Mouse (Mus musculus) limb, embryonic 15.5 days (tissue): Measurements from ENCODE around the gene Rxfp2. TPM values are rescaled to one million over a fixed set of nuclear protein-coding genes. Genes with fewer than 3 reads are reported as not detected.
A peak's percentile ranks its signal among the peaks of the same experiment; 100 is the strongest.

Experiments
- ATAC-seq: fragments of 200-750 bp; cut with Nextera tagmentation; 2 replicates; pipeline ENCODE4 v1.8.0; 2017; ENCODE audit warnings: low read depth, moderate TSS enrichment; ENCODE audit not compliant: insufficient number of reproducible peaks, low FRiP score, low TSS enrichment
- H3K27ac ChIP-seq: fragments of 300-500 bp; sonication (generic); 2 replicates; pipeline ENCODE4 v1.5.1; 2015; ENCODE audit warnings: moderate library complexity, mild to moderate bottlenecking, inconsistent platforms
- H3K27me3 ChIP-seq: fragments of 300-500 bp; sonication (generic); 2 replicates; pipeline ENCODE4 v1.6.1; 2015; ENCODE audit warnings: inconsistent platforms
- H3K36me3 ChIP-seq: fragments of 300-500 bp; sonication (generic); 2 replicates; pipeline ENCODE4 v1.6.1; 2015; ENCODE audit warnings: inconsistent platforms
- H3K4me1 ChIP-seq: fragments of 300-500 bp; sonication (generic); 2 replicates; pipeline ENCODE4 v1.6.1; 2015; ENCODE audit warnings: inconsistent platforms
- H3K4me2 ChIP-seq: fragments of 300-500 bp; sonication (generic); 2 replicates; pipeline ENCODE4 v1.6.1; 2015; ENCODE audit warnings: mild to moderate bottlenecking, inconsistent platforms
- H3K4me3 ChIP-seq: fragments of 300-500 bp; sonication (generic); 2 replicates; pipeline ENCODE4 v1.5.1; 2015; ENCODE audit warnings: mild to moderate bottlenecking, inconsistent platforms
- H3K9ac ChIP-seq: fragments of 300-500 bp; sonication (generic); 2 replicates; pipeline ENCODE4 v1.6.1; 2015; ENCODE audit warnings: inconsistent platforms
- H3K9me3 ChIP-seq: fragments of 300-500 bp; sonication (generic); 2 replicates; pipeline ENCODE4 v1.6.1; 2016; ENCODE audit warnings: inconsistent platforms
- WGBS: fragments of 180-500 bp; shearing (Covaris S2); methylation state at CpG from one replicate; pipeline ENCODE4 v1.1.7; 2015; 5-methylcytosine and 5-hydroxymethylcytosine counted together
- polyA plus RNA-seq: library from polyadenylated mRNA; unstranded; fragments of >200 nt; fragmentation: Nextera tagmentation; extraction: Ambion mirVana; gene quantifications from 2 replicates; pipeline ENCODE4 v1.2.1, GENCODE M21; 2015

Gene Rxfp2
- polyA plus RNA-seq, 1 experiment from 2014 or later = 0.10 TPM

DNA sequence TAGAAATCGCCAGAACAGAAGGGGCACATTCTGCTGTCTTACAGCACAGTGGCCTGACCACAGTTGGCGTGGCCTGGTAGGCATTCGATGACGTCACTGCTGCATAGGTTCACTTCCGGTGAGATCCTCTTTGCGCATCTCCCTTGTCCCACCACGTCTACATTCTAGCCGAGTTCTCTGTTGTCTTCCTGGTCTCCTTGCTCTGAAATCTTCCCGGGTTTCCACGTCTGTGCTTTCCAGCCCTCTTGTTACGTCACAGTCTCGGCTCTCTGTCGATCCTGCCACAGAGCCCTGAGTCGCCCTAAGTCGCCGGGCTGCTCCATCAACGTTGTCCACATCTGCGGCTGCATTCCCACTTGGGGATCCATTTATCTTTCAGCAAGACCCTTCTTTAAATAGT, 4.1 kb downstream of the Rxfp2 start:
- no peaks in the 10 kb centered on the region for H3K4me1 ChIP-seq
- WGBS = 89% methylated on average over 18 of the region's 18 CpGs
- H3K27ac ChIP-seq = no peak overlapping the region
- H3K27me3 ChIP-seq = peaks cover 10% of the 10 kb centered on the region; the same call in 1 of the 2 replicates
- H3K4me3 ChIP-seq = no peak overlapping the region
- H3K36me3 ChIP-seq = no peaks in the 10 kb centered on the region
- H3K4me2 ChIP-seq = no peak overlapping the region
- H3K9me3 ChIP-seq = no peaks in the 10 kb centered on the region
- no peak for ATAC-seq
- H3K9ac ChIP-seq = no peak overlapping the region

DNA sequence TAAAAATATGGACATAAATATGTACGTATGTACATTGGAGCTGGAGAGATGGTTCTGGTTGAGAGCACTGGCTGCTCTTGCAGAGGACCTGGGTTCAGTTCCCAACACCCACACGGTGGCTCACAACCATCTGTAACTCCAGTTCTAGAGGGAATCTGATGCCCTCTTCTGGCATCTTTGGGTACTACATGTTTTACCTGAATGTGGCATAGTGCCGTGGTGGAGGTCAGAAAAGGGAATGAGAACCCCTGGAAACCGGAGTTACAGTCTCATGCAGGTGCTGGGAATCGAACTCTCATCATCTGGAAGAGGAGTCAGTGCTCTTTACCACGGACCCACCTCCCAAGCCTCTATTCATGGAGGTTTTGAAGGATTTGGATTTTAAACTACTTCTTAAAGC, 5.0 kb downstream of the Rxfp2 start:
- no peak for ATAC-seq
- Histone ChIP-seq H3K36me3 (no peaks in the 10 kb centered on the region), H3K4me1 (no peaks in the 10 kb centered on the region), H3K4me3 (no peak overlapping the region), H3K9me3 (no peaks in the 10 kb centered on the region), H3K27me3 (peaks cover 3% of the 10 kb centered on the region; the same call in 1 of the 2 replicates), H3K9ac (no peak overlapping the region), H3K27ac (no peak overlapping the region), H3K4me2 (no peak overlapping the region)
- 92% methylated on average over 6 of the region's 6 CpGs for WGBS

DNA sequence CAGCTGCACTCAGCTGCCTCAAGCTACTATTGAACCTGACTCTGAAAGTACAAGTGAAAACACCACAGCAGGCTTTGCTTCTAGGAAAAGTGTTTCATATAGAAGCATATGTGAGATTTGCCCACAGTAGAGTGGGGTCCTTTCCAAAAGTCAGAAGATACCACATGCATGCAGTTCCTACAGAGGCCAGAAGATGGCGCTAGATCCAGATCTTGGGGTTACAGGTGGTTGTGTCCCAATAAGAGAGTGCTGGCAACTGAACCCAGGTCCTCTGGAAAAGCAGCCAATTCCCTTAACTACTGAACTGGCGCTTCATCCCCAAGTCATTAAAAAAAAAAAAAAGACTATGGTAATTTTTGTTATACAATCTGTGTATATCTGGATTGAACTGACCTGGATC, 5.7 kb downstream of the Rxfp2 start:
- Histone ChIP-seq H3K9ac (no peak overlapping the region), H3K9me3 (no peaks in the 10 kb centered on the region), H3K27me3 (no peaks in the 10 kb centered on the region), H3K4me3 (no peak overlapping the region), H3K4me1 (no peaks in the 10 kb centered on the region), H3K27ac (no peak overlapping the region), H3K4me2 (no peak overlapping the region), H3K36me3 (no peaks in the 10 kb centered on the region)
- no peak for ATAC-seq
- 82% methylated on average over 2 of the region's 2 CpGs for WGBS

DNA sequence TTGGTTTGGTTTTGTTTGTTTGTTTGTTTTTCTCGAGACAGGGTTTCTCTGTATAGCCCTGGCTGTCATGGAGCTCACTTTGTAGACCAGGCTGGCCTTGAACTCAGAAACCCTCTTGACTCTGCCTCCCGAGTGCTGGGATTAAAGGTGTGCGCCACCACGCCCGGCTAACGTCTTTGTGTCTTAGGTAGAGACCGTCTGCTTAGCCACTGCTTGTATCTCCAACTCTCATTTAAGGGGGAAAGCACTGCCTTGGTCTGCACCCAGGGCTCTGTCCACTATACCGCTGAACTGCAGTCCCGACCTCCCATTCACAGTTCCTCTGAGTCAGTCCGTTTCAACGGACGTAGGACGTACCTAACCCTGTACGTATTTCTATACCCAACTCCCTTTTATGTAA, 6.4 kb downstream of the Rxfp2 start:
- H3K9ac ChIP-seq = no peak overlapping the region
- H3K36me3 ChIP-seq = no peaks in the 10 kb centered on the region
- H3K27ac ChIP-seq = no peak overlapping the region
- H3K4me3 ChIP-seq = no peak overlapping the region
- H3K27me3 ChIP-seq = no peaks in the 10 kb centered on the region
- no peaks in the 10 kb centered on the region for H3K4me1 ChIP-seq
- no peak overlapping the region for H3K4me2 ChIP-seq
- H3K9me3 ChIP-seq = no peaks in the 10 kb centered on the region
- WGBS = 91% methylated on average over 14 of the region's 14 CpGs
- no peak for ATAC-seq

DNA sequence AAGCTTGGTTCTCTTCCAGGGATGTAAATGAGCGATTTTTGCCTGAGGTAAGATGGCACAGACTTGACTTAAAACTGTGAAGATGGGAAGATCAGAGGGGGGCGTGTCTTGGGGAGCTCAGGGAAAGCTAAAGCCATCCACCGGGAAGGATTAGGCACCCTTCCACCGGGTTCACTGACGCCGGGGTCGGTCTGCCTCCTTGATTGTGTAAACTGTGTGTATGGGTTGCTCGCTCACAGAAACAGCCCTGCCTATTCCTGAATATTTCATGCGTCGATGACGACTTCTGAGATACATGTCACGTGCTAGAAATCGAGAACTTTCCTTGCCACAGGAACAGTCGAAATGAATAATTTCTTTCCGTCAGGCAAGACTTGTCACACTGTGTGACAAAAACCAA, 6.9 kb downstream of the Rxfp2 start:
- WGBS = 91% methylated on average over 15 of the region's 15 CpGs
- H3K27ac ChIP-seq = no peak overlapping the region
- no peaks in the 10 kb centered on the region for H3K36me3 ChIP-seq
- no peak overlapping the region for H3K4me3 ChIP-seq
- no peak overlapping the region for H3K4me2 ChIP-seq
- H3K4me1 ChIP-seq = no peaks in the 10 kb centered on the region
- no peaks in the 10 kb centered on the region for H3K9me3 ChIP-seq
- no peak overlapping the region for H3K9ac ChIP-seq
- ATAC-seq = no peak
- H3K27me3 ChIP-seq = no peaks in the 10 kb centered on the region

DNA sequence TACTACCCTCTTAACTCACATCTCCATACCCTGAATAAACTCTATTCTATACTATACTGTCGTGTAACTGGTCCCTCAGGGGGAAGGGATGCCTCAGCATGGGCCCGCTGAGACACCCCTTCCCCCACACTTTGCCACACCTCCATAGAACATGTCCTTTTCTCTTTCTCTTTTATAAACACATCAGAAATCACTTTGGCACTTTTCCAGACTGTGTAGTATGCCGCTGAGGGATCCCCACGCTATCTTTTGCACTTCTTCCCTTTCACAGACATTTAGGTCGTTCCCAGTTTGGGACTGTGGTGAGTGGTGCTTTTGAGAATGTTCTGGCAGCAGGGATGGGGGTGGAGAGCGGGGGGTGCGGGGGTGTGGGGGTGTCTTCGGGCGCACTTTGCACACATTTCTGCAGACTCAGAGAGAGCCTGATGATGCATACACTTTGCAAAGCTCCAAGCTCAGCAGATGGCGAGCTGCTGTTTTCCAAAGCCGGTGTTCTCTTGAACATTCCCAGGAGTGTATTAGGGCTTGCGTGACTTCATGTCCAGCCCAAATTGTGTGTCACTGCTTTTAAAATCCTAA, 8.1 kb downstream of the Rxfp2 start:
- H3K4me2 ChIP-seq = no peak overlapping the region
- 80% methylated on average over 12 of the region's 12 CpGs for WGBS
- no peak overlapping the region for H3K9ac ChIP-seq
- no peaks in the 10 kb centered on the region for H3K9me3 ChIP-seq
- no peak overlapping the region for H3K4me3 ChIP-seq
- H3K4me1 ChIP-seq = no peaks in the 10 kb centered on the region
- no peak for ATAC-seq
- H3K27ac ChIP-seq = no peak overlapping the region
- no peaks in the 10 kb centered on the region for H3K36me3 ChIP-seq
- no peaks in the 10 kb centered on the region for H3K27me3 ChIP-seq

DNA sequence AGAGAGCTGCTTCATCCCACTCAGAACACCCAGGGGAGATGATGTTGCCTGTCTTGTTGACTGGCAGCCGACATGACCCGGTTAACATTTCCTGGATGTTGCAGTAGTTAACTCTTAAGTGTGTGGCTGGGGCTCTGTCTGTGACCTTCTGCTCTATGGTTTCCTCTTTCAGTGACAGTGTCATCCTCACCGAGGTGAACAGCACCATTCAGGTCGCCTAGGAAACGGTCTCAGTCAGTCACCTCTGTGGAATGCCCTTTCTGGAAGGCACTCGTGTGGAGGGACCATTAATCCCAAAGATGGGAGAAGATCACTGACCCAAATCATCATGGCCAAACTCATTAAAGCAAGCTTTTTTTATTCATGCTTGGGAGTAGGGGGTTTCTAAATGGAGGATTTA, 12.7 kb downstream of the Rxfp2 start:
- ATAC-seq = no peak
- H3K27ac ChIP-seq = no peak overlapping the region
- WGBS = 47% methylated on average over 6 of the region's 6 CpGs
- no peaks in the 10 kb centered on the region for H3K27me3 ChIP-seq
- no peak overlapping the region for H3K9ac ChIP-seq
- H3K4me2 ChIP-seq = no peak overlapping the region
- no peaks in the 10 kb centered on the region for H3K9me3 ChIP-seq
- H3K4me3 ChIP-seq = no peak overlapping the region
- peaks cover 12% of the 10 kb centered on the region for H3K4me1 ChIP-seq
- H3K36me3 ChIP-seq = no peaks in the 10 kb centered on the region

DNA sequence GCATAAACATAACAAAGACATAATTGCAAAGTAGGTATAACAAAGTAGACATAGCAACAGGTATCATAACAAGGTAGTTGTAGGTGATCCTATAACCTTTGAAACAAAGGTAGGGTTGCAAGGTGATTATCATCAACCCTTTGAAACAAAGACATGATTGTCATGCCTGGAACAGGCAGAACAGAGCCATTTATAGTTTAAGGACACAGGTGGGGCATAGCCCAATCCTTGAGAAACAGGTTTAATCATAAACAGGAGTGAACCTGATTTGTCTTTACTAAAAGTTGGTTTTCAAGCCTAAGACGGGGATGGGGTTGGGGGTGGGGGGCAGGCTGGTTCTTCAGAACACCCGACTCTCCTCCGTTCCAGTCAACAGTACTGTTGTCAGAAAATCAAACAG, 13.2 kb downstream of the Rxfp2 start:
- ATAC-seq = no peak
- H3K9me3 ChIP-seq = no peaks in the 10 kb centered on the region
- H3K36me3 ChIP-seq = no peaks in the 10 kb centered on the region
- H3K9ac ChIP-seq = no peak overlapping the region
- H3K4me1 ChIP-seq = peaks cover 12% of the 10 kb centered on the region
- no peak overlapping the region for H3K4me2 ChIP-seq
- WGBS = 55% methylated on average over 3 of the region's 3 CpGs
- no peak overlapping the region for H3K4me3 ChIP-seq
- no peak overlapping the region for H3K27ac ChIP-seq
- H3K27me3 ChIP-seq = no peaks in the 10 kb centered on the region

DNA sequence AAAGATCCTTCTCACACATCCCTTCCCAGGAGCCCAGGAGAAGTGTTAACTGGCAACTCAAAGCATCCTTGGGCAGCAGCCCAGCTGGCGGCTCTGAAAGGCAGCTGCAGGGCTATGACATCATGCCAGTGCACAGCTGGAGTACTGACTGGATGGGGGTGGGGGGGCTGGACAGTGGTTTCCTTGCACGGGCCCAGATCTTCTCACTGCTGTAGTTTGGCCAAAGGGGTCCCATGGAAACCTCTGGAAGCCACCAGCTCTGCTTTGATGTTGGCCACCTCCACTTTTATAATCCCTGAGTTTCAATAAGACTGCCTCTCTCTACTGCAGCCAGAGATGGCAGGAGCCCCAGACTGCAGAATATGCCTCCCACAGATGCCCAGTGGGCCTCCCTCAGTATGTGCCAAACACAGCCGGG, 13.6 kb downstream of the Rxfp2 start:
- Histone ChIP-seq H3K4me2 (no peak overlapping the region), H3K9ac (no peak overlapping the region), H3K4me1 (peaks cover 12% of the 10 kb centered on the region), H3K27ac (no peak overlapping the region), H3K4me3 (no peak overlapping the region), H3K27me3 (no peaks in the 10 kb centered on the region), H3K36me3 (no peaks in the 10 kb centered on the region), H3K9me3 (no peaks in the 10 kb centered on the region)
- 26% methylated on average over 3 of the region's 3 CpGs for WGBS
- peak; percentile 74; the same call in 1 of the 2 replicates for ATAC-seq

DNA sequence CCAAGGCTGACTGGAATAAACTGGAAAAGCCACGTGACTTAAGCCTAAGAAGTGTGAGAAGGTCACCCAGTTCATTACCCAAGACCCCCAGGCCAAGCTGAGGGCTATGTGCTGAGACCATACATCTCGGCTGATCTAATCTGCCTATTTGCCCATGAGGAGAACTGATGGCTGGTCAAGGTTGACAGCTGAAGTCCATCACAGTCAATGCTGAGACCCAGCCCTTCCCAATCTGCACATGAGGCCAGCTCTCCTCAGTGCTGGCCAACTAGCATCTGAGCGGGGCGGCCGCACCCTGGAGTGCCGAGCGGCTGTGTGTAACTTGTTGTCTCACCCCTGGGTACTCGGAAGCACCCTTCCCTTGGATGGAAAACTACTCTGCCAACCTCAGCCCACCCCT, 17.8 kb downstream of the Rxfp2 start:
- H3K4me1 ChIP-seq = peaks cover 12% of the 10 kb centered on the region
- no peak overlapping the region for H3K4me2 ChIP-seq
- ATAC-seq = no peak
- no peak overlapping the region for H3K9ac ChIP-seq
- H3K4me3 ChIP-seq = no peak overlapping the region
- H3K27me3 ChIP-seq = no peaks in the 10 kb centered on the region
- H3K36me3 ChIP-seq = no peaks in the 10 kb centered on the region
- WGBS = 86% methylated on average over 8 of the region's 8 CpGs
- H3K27ac ChIP-seq = no peak overlapping the region
- no peaks in the 10 kb centered on the region for H3K9me3 ChIP-seq

DNA sequence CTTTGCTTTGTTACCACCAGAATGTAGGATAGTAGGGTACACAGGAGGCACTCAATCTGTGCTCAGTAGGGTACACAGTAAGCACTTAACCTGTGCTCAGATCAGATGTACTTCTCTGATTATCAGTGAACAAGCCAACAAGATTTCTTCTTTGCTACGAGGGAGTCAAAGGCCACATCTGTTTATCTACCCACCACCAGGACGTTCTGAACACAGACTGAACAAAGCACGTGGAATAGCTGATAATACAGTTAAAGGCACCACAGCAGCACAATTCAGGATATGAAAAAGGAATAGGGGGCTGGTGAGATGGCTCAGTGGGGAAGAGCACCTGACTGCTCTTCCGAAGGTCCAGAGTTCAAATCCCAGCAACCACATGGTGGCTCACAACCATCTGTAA, 18.4 kb downstream of the Rxfp2 start:
- H3K4me3 ChIP-seq = no peak overlapping the region
- no peak overlapping the region for H3K27ac ChIP-seq
- 68% methylated on average over 4 of the region's 4 CpGs for WGBS
- no peaks in the 10 kb centered on the region for H3K9me3 ChIP-seq
- ATAC-seq = no peak
- no peak overlapping the region for H3K4me2 ChIP-seq
- H3K36me3 ChIP-seq = no peaks in the 10 kb centered on the region
- no peaks in the 10 kb centered on the region for H3K27me3 ChIP-seq
- H3K4me1 ChIP-seq = peaks cover 9% of the 10 kb centered on the region
- H3K9ac ChIP-seq = no peak overlapping the region

DNA sequence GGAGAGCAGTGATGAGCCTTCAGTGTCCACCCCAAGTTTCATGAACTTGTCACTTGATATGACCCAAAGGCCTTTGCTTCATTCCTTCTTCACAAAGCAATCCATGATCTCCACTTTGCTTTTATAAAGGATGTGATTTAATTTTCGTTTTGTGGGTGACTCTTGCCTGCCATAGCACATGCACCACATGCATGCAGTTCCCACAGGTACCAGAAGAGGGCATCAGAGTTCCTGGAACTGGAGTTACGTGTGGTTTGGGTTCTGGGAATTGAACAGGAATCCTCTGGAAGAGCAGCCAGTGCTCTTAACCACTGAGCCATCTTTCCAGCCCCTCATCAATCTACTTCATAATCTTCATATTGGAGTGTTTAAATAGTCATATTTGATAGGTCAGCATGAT, 26.1 kb downstream of the Rxfp2 start:
- Histone ChIP-seq H3K4me2 (no peak overlapping the region), H3K4me1 (no peaks in the 10 kb centered on the region), H3K36me3 (no peaks in the 10 kb centered on the region), H3K4me3 (no peak overlapping the region), H3K9ac (no peak overlapping the region), H3K27ac (no peak overlapping the region), H3K27me3 (no peaks in the 10 kb centered on the region), H3K9me3 (no peaks in the 10 kb centered on the region)
- WGBS = 78% methylated on average over 2 of the region's 2 CpGs
- no peak for ATAC-seq

DNA sequence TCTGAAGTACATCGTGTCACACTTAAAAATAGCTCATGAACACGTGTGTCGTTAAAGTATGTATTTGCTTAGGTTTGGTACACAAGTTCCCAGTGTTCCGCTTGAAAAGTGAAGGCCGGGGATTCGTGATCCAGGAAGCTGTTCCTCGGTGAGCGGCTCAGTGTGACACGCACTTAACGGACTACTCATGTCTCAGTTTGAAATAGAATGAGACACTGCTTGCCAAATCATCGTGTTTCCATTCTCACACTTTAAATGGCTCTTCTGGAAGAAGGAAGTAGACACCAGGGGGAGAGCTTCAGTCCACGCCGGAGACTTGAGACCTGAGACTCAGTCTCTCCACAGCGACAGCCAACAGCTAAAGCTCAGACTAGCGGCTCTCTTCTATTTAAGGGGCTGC, 28.0 kb downstream of the Rxfp2 start:
- H3K9ac ChIP-seq = no peak overlapping the region
- WGBS = 42% methylated on average over 15 of the region's 15 CpGs

More for the DNA sequence above, 28.0 kb downstream of the Rxfp2 start:
- no peak overlapping the region for H3K4me3 ChIP-seq
- H3K27me3 ChIP-seq = no peaks in the 10 kb centered on the region
- no peaks in the 10 kb centered on the region for H3K9me3 ChIP-seq
- H3K4me2 ChIP-seq = no peak overlapping the region
- no peak for ATAC-seq
- no peaks in the 10 kb centered on the region for H3K36me3 ChIP-seq
- no peak overlapping the region for H3K27ac ChIP-seq
- no peaks in the 10 kb centered on the region for H3K4me1 ChIP-seq
